Mouse (Mus musculus) ES-E14 (cell line): Measurements from ENCODE around the gene Aak1.

Source experiments
- CHD2 ChIP-seq: IDR thresholded peaks from 2 replicates; pipeline ENCODE4 v1.6.1; 2014; ENCODE audit warnings: mild to moderate bottlenecking, low read depth, low read length, inconsistent platforms
- HCFC1 ChIP-seq: IDR thresholded peaks from 2 replicates; pipeline ENCODE4 v1.6.1; 2012; ENCODE audit warnings: low read length, inconsistent platforms, borderline replicate concordance; ENCODE audit not compliant: insufficient read depth
- MAFK ChIP-seq: IDR thresholded peaks from 2 replicates; pipeline ENCODE4 v1.6.1; 2014; ENCODE audit warnings: mild to moderate bottlenecking, low read depth, low read length, inconsistent platforms; ENCODE audit not compliant: insufficient read depth
- ZC3H11A ChIP-seq: IDR thresholded peaks from 2 replicates; pipeline ENCODE4 v1.6.1; 2012; ENCODE audit warnings: low read depth, mild to moderate bottlenecking, inconsistent platforms, low read length, borderline replicate concordance
- ZNF384 ChIP-seq: IDR thresholded peaks from 2 replicates; pipeline ENCODE4 v1.6.1; 2012; ENCODE audit warnings: low read depth, low read length, inconsistent platforms

GRCm38 (mm10) chr6:87051886-87052425, 202.6 kb downstream of the Aak1 start:
- TF ChIP-seq CHD2 (no peak), ZC3H11A (no peak), HCFC1 (no peak), MAFK (no peak), ZNF384 (no peak)
